Mouse (Mus musculus) intestine, embryonic 16.5 days (tissue): Measurements from ENCODE around the gene Vmn1r70. TPM values are rescaled to one million over a fixed set of nuclear protein-coding genes. Genes with fewer than 3 reads are reported as not detected.

ENCODE experiments used
- ATAC-seq: fragments of 200-750 bp; cut with Nextera tagmentation; 2 replicates; pipeline ENCODE4 v1.8.0; 2017; ENCODE audit warnings: moderate TSS enrichment, moderate library complexity
- H3K27ac ChIP-seq: fragments of 300-500 bp; sonication (generic); 2 replicates; pipeline ENCODE4 v1.5.1; 2014; ENCODE audit warnings: mild to moderate bottlenecking, low read length
- H3K27me3 ChIP-seq: fragments of 300-500 bp; sonication (generic); replicated peaks from 2 replicates; pipeline ENCODE4 v1.6.1; 2014; ENCODE audit warnings: low read length, control low read depth, mixed read lengths; ENCODE audit not compliant: control insufficient read depth, insufficient read depth
- H3K36me3 ChIP-seq: fragments of 300-500 bp; sonication (generic); 2 replicates; pipeline ENCODE4 v1.6.1; 2014; ENCODE audit warnings: low read length, control low read depth; ENCODE audit not compliant: control insufficient read depth, insufficient read depth
- H3K4me1 ChIP-seq: fragments of 300-500 bp; sonication (generic); 2 replicates; pipeline ENCODE4 v1.6.1; 2014; ENCODE audit warnings: low read length, control low read depth, mixed read lengths; ENCODE audit not compliant: control insufficient read depth, insufficient read depth
- H3K4me2 ChIP-seq: fragments of 300-500 bp; sonication (generic); 2 replicates; pipeline ENCODE4 v1.6.1; 2014; ENCODE audit warnings: low read depth, low read length, control low read depth
- H3K4me3 ChIP-seq: fragments of 300-500 bp; sonication (generic); 2 replicates; pipeline ENCODE4 v1.5.1; 2014; ENCODE audit warnings: mild to moderate bottlenecking, low read length
- H3K9ac ChIP-seq: fragments of 300-500 bp; sonication (generic); 2 replicates; pipeline ENCODE4 v1.6.1; 2014; ENCODE audit warnings: low read depth, low read length
- H3K9me3 ChIP-seq: fragments of 300-500 bp; sonication (generic); 2 replicates; pipeline ENCODE4 v1.6.1; 2016; ENCODE audit warnings: low read length, control low read depth; ENCODE audit not compliant: control insufficient read depth
- whole genome bisulfite sequencing: fragments of 180-500 bp; shearing (Covaris S2); extraction: QIAGEN DNeasy Blood & Tissue Kit; methylation state at CpG from one replicate; pipeline ENCODE4 v1.1.7; 2014; 5-methylcytosine and 5-hydroxymethylcytosine counted together
- polyA plus RNA-seq: library from polyadenylated mRNA; unstranded; fragments of >200 nt; fragmentation: Nextera tagmentation; extraction: Ambion mirVana; gene quantifications from 2 replicates; pipeline ENCODE4 v1.2.1, GENCODE M21; 2015

The Vmn1r70 gene
- polyA plus RNA-seq, result not detected in 2 replicates

GRCm38 (mm10) chr7:10631232-10631631 lies at the start of gene Vmn1r70:
Gene Vmn1r70 (plus strand): TSS chr7:10631532.
- no peak for ATAC-seq
- Histone ChIP-seq H3K4me3 (no peak within 1 kb of the TSS), H3K27me3 (no peaks in the 10 kb centered on the region), H3K36me3 (no peaks in the 10 kb centered on the region), H3K9me3 (no peaks in the 10 kb centered on the region), H3K4me1 (no peaks in the 10 kb centered on the region), H3K27ac (no peak within 1 kb of the TSS), H3K4me2 (no peak within 1 kb of the TSS), H3K9ac (no peak within 1 kb of the TSS)
- 59% methylated on average over 1 of the region's 1 CpGs for WGBS

DNA sequence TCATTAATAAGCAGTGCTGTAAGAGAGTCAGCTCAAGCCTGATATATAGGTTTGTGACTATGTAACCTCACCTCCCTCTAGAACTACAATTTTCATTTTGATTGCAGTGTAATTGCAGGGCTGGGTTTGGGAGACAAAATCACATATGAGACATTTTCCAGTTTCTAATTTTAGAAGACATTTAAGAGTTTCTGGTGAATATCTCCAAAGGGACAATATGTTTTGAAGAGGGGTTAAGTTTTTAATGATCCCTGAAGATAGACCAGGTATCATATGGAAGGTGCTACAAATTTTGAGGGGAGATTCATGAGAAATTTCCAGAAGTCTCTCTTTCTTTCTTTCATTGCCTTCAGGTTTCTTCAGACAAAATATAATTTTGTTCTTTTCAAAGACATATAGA lies 17.8 kb upstream of the Vmn1r70 start, which contains the start of gene Vmn1r69:
Gene Vmn1r69 (minus strand): TSS at position 101 of the 400 bp plus-strand sequence.
- no peak for ATAC-seq
- Histone ChIP-seq H3K9ac (no peak within 1 kb of the TSS), H3K27me3 (no peaks in the 10 kb centered on the region), H3K36me3 (no peaks in the 10 kb centered on the region), H3K27ac (no peak within 1 kb of the TSS), H3K9me3 (no peaks in the 10 kb centered on the region), H3K4me1 (no peaks in the 10 kb centered on the region), H3K4me2 (no peak within 1 kb of the TSS), H3K4me3 (no peak within 1 kb of the TSS)

Other genes with a start within 250 kb of the Vmn1r70 start
- gene Vmn1r67, start 188.2 kb upstream of the Vmn1r70 start, polyA plus RNA-seq, result not detected in 2 replicates
- 4.9 and 5.4 TPM in 2 replicates for gene Zik1, start 136.1 kb upstream of the Vmn1r70 start, polyA plus RNA-seq
- gene Vmn1r68, start 73.0 kb upstream of the Vmn1r70 start, polyA plus RNA-seq, result not detected in 2 replicates
- not detected in 2 replicates for gene Vmn1r69, start 17.9 kb upstream of the Vmn1r70 start, polyA plus RNA-seq
- gene Nlrp4b, start 56.3 kb downstream of the Vmn1r70 start, polyA plus RNA-seq, result not detected in 2 replicates
- gene Vmn1r71, start 122.8 kb downstream of the Vmn1r70 start, polyA plus RNA-seq, result not detected in 2 replicates